Mouse (Mus musculus): Measurements from ENCODE around the gene Arhgef19. TPM values are rescaled to one million over a fixed set of nuclear protein-coding genes. Genes with fewer than 3 reads are reported as not detected.

Arhgef19 gene
- total RNA-seq, 2 experiments from 2014 or later, result 15.5 to 15.9 TPM

DNA sequence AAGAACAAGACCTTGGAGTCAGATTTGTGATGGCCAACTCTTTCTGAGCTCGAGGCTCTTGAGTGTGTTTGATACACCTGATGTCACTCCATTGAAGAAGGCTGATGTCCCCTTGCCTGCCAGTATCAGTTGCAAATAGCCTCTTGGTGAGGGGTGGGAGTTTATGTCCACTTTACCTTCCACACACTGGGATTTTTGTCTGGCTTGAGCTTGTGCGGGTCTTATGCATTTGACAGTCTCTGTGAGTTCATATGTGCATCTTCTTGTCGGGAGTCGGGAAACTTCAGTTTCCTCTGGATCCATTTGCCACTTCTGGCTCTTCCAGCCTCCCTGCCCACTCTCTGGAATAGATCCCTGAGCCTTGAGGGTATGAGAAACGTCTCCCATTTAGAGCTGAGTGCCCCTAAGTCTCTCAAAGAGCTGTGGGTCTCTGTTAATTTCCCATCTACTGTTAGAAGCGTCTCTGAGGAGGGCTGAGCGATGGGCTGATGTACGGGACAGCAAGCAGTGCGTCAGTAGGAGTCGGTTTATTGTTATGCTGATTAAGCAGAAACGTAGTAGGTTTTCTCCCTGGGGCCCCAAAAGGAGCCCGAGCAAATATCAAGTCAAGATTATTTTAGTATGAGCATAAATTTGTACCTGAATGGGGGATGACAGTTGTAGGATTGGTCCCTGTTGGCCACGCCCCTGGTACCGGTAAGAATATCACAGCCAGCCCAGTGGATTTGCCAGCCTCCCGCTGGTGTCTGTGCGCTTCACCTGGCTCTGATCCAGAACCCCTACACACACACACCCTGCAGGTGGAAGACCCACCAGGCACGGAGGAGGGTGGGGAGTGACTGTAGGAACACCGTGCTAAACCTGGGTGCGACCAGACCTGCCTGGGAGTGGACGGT lies 559 bp upstream of the Arhgef19 start:
- no peak for DNase-seq

DNA sequence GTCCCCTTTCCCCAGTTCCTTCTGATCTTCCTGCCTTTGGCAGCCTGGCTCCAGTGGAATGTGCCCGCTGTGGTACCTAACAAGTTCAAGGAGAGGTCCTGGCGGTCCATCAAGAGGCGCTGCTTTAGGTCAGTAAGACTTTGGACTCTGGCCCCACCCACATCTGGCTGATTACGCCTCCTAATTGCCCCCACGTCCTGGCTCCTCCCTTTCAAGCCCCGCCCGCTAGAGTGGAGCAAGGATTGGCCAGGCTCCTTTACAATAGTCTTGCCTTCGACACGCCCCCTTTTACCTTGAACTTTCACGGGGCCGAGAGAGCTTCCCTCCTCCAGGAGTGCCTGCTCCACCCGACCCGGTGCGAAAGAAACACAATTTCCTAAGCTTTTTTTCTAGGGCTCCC lies 1.3 kb downstream of the Arhgef19 start:
- DNase-seq, result no peak

DNA sequence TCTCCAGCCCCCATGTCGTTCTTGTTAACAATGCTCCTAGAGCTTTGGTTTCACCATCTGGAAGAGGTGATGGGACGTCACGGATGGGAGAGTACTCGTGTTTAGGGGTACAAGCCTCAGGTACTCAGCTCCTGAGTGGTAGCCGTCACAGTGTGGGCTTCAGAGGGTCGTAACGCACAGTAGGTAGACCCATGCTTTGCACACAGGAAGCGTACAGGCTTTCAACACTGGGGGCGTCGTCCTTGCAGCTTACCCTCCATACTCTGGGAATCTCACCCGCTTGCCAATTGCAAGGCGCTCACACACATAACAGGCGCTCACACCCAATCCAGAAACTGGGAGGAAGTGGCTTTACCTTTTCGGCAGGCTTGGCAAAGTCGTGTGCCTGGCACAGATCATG lies 2.6 kb downstream of the Arhgef19 start:
- no peak for DNase-seq

DNA sequence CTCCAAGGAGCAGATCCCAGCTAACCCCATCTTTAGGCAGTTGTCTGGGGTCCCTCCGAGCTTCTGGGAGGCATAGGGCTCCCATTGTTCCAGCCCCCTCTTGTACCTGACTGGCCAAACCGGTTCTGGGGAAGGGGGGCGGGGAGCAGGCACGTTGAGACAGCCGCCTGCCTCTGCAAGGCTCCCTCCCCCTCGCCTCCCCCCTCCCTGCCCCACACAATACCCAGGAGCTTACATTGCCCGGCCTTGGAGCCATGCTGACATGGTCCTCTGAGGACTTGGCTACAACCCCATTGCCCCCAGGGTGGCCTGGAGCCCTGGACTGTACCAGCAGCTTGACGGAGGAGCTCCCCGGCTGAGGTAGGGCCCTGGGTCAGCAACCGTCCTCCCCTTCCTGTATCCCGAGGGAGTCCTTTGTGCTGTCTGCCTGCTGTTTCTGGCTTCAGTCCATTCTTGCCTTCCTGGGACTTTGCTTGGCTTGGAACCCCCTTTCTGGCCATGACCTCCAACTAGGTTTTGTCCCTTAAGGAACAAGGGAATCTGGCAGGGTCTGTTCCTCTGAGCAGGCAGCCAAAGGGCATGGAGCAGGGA lies 3.4 kb downstream of the Arhgef19 start:
- peak in 1 of 2 experiments; percentile 50 for DNase-seq

DNA sequence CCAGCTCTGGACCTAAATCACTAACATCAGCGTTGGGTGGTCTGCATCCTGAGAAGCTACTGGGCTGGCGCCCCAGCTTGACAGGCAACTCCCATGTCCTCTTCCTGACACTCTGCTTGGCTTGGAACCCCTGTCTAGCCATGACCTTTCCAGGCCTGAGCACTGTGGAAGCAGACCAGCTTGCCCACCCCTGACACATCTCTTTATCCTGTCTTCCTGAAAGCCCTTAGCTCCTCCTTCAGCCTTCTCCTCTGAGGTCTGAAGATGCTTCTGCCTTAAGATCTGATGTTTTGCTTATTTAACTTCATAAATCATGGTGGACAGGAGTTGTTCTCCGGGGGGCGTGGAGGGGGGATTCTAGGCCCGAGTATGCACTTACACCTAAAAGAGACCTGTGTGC lies 4.3 kb downstream of the Arhgef19 start:
- no peak for DNase-seq

DNA sequence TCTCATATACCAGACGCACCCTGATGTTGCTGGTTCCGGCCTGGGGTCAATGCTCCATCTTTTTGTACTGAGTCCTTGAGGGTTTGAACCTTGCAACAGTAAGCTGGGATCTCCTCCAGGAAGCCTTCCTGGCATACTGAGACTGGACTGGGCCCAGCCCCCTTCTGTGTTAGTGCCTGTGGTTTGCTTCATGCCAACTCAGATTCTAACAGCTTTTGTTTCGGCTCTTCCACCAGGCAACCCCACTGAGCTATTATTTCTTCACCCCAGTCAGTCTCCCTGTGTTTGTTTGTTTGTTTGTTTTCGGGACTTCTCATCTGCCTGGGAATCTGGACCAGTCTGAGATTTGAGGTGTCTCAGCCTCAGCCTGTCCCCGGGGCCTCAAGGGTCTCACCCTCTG lies 5.1 kb downstream of the Arhgef19 start:
- no peak for DNase-seq

DNA sequence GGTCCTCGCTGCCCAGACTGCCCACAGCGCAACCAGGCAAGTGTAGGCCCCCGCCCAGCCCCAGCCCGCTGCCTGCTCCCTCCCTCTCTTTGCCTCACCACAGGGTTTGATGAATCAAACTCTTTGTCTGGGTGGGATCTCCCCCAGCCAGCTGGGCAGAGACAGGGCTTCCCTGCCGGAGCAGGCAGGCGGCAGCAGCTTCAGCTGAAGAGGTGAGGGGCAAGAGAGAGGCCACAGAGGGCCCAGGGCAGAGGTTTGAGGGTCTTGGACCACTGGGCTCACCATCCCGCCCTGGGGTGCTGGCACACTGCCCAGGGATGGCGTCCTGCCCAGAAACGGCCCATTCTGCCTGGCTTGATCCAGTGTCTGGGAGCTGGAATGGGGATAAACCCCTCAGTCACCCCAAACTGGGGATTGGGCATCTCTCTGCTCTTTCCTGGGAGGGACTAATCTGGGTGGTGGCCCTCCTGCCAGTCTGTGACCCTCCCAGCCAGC lies 5.7 kb downstream of the Arhgef19 start:
- DNase-seq, result peak; percentile 76 to 82

DNA sequence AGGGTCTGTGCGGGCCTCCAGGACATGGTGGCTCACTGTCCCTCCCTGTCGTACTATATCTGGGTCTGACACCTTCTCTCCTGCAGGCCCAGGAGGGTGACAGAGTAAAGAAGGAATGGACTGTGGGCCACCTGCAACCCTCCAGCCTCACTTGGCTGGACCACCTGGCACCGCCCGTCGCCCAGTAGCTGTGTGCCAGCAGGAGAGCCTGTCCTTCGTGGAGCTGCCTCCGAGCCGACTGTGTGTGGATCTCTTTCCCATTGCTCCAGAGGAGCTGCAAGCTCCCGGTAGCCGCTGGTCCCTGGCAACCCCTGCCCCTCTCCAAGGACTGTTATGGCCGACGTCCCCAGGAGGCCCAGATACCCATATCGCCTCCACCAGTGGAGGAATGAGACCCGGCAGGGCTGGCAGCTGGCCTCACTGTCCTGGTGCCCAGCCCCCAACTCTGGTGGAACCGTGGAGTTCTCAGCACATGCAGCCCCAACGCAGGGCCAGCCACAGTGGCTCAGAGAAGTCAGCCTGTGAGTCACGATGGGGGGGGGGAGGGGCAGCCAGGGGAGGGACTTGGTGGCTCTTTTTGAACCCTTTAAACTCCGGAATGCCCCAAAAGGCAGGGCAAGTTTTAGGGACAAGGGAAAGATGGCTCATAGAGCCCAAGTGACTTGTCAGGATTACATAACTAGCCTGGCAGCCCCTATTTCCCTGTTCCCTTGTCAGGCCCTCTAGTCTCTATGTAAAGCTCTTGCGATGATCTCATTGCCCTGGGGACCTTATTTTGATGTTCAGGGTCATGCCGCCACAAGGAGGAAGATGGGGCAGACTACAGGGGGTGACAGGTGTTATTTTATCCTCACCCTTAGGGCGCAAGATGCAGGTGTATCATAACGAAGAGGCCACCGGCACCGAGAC lies 7.0 kb downstream of the Arhgef19 start:
- no peak for DNase-seq

DNA sequence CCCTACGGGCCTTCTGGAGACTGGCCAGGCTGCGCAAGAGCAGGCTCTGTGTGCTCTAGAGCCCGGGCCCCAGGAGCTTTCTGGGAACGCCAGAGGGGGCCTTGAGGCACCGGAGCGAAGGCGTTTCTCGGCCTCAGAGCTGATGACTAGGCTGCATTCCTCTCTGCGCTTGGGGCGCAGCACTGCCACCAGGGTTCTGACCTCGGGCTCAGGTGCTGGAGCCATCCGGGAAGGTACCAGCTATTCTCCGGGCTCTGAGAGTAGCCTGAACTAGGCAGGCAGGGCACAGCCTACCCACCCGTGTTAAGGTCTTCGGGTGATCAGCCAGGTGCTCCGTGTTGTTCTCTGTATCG lies 7.7 kb downstream of the Arhgef19 start:
- DNase-seq, result no peak

DNA sequence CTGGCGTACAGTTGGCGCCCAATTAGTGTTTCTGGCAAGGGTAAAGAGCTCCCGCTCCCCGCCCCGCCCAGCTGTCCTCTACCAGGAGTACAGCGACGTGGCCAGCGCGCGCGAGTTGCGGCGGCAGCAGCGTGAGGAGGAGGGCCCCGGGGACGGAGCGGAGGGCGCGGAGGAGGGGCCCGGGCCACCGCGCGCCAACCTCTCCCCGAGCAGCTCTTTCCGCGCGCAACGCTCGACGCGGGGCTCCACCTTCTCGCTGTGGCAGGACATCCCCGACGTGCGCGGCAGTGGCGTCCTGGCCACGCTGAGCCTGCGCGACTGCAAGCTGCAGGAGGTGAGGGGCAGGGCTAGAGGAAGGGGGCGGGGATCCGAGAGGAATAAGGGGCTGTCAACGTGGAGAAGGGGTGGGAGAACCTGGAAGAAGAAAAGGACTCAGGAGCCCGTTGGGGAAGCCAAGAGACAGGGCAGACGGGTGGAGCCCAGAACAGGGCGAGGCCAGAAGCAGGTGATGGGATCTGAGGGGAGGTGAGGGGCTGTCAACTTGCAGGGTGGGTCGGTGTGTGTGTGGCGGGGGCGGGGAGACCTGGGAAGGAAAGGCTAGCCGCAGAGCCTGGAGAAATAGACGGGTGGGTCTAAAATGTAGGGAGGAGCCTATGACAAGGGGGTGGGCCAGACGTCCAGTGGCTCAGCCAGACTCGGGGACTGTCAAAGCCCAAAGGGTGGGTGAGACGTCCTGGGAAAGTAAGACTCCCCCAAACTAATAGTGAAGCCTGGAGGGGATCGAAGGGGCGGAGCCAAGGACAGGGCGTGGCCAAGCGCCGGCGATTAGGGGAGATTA lies 8.7 kb downstream of the Arhgef19 start:
- no peak for DNase-seq

DNA sequence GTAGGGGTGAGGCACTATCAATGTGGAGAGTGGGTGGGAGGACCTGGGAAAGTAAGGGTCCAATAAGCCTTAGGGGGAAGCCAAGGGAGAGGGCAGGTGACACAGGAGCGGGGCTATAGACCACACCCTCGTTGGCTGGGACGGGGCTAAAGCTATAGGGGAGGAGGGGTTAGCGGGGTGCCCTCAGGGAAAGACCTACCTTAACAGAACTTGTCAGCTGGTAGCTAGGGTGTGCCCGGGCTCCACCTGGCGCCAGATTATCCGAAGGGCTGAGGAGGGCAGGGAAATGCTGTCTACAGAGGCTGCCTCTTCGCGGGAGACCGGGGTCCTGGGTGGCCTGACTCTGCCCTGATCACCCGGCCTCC lies 9.3 kb downstream of the Arhgef19 start:
- no peak for DNase-seq

DNA sequence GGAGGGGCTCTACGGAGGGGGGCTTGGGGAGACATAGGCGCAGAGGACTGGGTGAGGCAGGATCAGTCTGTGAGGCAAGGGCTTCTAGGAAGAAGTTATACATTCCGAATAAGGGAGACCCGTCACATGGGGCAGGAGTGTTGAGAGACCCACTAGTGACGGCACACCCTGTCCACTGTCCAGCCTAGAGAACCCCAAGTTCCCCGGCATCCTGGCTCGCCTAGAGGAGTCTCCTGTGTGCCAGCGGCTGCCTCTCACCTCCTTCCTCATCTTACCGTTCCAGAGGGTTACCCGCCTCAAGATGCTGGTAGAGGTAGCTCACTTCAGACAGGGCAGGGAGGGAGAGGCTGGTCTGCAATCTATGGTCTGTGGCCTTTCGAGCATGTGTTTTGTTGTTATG lies 10.1 kb downstream of the Arhgef19 start:
- no peak for DNase-seq

DNA sequence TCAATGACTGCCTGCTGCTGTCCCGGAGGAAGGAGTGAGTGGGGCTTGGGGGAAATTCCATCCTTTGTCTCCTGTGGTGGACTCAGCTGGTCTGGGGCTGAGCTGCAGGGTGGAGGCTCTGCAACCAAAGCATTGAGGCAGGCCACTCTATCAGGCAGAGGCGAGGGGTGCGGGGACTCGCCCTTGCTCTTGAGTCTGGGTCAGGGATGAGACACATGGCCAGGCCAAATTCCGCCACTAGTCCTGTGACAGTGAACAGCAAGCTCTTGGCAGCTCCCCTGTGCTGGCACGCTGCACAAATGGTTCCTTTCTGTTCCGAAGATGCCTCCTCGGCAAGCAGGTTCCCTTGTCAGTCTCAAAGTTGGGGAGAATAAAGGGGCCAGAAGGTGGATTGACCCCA lies 11.8 kb downstream of the Arhgef19 start:
- DNase-seq, result no peak

DNA sequence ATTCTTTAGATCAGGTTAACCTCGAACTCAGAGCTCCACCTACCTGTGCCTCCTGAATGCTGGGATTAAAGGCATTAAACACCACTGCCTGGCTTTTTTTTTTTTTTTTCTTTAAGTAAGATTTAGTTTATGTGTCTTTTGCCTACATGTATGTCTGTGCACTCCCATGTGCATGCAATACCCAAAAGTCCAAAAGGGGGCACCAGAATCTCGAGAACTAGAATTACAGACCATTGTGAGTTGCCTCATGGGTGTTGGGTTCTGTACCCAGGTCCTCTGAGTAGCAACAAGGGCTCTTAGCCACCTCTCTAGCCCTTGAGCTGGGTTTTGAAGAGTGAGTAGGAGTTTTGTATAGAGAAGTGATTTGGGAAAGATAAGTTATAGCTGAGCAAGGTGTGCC lies 13.3 kb downstream of the Arhgef19 start:
- no peak for DNase-seq

DNA sequence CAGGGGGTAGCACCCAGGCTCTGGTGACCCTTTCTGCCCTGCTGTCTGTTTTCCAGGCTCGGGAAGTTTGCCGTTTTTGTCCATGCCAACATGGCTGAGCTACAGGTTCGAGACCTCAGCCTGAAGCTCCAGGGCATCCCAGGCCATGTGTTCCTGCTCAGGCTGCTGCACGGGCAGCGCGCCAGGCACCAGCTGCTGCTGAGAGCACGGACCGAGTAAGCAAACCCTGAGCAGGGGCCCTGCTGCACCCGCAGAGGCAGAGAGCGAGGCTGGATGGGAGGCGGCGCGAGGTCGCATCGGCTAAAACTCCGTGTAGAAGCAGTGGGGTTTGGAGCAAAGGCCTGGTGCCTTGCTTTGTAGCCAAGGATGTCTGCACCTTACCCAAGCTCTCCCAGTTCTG lies 14.9 kb downstream of the Arhgef19 start:
- DNase-seq, result no peak

DNA sequence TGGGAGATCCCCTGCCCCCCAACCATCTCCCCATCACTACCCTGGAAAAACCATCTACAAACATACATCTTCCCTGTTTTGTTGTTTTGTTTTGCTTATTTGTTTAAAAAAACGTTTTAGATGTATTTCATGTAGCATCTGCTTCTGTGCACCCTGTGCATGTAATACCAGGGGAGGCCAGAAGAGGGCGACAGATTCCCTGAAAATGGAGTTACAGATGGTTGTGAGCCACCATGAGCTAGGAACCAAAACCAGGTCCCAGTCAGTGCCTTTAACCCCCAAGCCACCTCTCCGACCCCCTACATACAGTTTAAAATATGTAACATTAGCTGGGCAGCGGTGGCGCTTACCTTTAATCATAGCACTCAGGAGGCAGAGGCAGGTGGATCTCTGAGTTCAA lies 18.1 kb downstream of the Arhgef19 start:
- no peak for DNase-seq

DNA sequence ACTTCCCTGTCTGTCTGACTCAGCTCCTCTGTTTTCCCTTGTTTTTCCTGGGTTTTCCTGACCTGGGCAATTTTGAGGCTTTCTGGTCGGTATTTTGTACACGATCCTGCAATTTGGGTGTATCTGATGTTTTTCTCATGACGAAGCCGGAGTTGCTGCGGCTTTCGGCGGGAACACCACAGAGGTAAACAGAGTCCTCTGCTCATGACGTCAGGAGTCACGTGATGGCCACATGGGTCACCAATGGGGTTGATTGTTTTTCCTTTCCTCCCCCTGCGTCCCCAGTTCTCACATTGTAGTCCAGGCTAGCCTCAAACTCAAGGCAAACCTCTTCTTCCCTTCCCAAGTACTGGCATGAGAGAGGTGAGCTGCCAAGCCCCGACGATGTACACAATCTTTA lies 20.1 kb downstream of the Arhgef19 start:
- no peak for DNase-seq

DNA sequence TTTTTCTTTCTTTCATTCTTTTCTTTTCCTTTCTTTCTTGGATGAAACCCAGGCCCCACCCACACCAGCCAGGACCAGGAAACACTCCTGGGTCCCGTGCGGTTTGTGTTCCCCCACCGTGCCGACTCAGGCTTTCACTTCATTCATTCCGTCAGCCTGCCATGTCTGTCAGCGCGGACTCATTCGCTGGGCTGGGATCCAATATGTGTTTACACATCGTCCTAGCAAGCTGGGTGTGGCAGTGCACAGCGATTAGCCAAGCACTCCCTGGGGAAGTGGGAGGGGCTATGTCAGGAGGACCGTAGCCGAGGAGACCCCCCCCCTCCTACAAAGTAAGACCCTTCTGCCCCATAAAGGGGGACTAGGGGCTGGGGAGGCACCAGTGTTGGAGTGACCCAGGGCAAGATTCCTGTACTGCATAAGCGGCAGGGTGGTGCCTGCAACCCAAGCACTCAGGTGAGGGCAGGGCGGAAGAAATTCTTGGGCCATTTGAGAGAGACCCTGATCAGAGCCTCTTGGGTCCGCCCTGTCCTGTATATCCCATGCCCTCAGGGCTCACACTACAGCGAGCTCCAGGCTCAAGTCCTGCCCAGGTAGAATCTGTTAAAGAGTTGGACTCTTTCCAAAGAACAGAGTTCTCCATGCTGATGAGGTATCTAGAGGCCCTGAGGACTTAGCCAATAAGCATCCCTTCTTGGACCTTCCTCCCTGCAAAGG lies 20.9 kb downstream of the Arhgef19 start:
- DNase-seq, result no peak

DNA sequence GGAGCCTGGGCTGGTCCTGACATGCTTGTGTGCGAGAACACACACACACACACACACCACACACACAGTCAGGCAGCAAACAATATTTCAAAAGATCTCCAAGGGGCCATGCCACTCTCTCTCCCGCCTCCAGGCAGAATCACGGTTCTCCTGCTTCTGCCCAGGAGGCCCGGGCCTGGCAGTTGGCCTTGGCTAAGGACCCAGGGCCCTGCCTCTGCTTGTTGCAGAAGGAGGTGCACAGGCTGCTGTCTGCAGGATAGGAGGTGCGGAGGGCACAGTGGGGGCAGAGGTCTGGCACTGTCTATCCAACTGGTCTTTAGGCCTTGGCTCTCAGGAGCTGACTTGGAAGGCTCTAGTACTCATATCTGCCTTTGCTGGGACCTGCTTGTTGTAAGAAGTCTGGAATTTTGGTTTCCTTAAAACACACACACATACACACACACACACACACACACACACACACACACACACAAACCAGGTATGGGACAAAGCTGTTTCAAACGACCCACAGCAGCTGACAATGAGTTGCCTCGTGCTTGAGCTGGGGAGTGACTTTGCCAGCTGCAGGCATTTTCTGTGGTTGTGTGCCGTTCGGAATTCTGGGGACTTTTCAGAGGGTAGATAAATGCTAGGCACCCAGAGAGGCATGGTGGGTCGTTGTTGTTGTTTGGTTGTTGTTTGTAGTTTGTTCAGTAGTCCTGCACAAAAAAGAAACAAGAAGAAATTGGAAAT lies 23.8 kb downstream of the Arhgef19 start:
- DNase-seq, result no peak

DNA sequence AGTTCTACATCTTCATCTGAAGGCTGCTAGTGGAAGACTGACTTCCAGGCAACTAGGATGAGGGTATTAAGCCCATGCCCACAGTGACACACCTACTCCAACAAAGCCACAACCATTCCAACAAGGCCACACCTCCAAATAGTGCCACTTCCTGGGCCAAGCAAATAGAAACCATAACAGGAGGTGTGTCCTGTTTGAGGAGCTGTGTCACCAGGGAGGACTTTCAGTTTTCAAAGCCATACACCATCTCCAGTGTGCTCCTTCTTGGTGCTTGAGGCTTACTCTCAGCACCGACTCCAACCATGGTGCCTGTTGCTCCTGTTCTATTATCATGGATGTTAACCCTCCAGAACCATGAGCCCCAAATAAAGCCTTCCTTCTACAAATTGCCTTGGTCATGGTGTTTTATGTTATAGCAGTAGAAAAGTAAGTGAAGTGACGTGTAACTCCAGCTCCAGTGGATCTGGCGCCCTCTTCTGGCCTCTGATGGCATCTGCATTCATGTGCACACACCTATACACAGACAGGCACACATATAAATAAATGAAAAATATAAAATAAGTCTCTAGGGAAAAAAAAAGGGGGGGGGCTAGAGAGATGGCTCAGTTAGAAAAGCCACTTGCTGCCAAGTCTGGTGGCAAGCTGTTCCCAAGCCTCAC lies 26.8 kb downstream of the Arhgef19 start:
- no peak for DNase-seq
